ENCODE assay signal across 8 mouse cellular contexts in genomic region chr6:128285792-128286430, GRCm38 (mm10). TPM values are rescaled to one million over a fixed set of nuclear protein-coding genes. Genes with fewer than 3 reads are reported as not detected.
DNase-seq lines count a peak whose midpoint lies in the region; ATAC-seq and TF ChIP-seq lines count a peak whose summit lies in the region.

No protein-coding gene starts in this region.

- H3K27ac ChIP-seq in heart, embryonic 12.5 days (ENCODE audit: poor library complexity, severe bottlenecking): peak overlapping the region; percentile 53
- H3K27ac ChIP-seq in kidney, embryonic 15.5 days: peak overlapping the region; percentile 33; the same call in 1 of the 2 replicates
- peak overlapping the region; percentile 47; the same call in 1 of the 2 replicates for H3K27ac ChIP-seq in lung, embryonic 15.5 days
- no peak overlapping the region for H3K27ac ChIP-seq in cerebellum, adult 2 months (ENCODE audit: insufficient read depth, low read length)

- DNase-seq in WW6 (ENCODE audit: low read depth, low spot score): peak; percentile 76
- DNase-seq in embryo, embryonic 11 days: peak; percentile 85
- DNase-seq in ovary, postnatal 36 days (ENCODE audit: low spot score): peak; percentile 61
- no peak for DNase-seq in cerebellum, adult 2 months

- WGBS in heart, embryonic 12.5 days: 2% methylated on average over 16 of the region's 16 CpGs
- 5% methylated on average over 16 of the region's 16 CpGs for WGBS in kidney, embryonic 15.5 days
- 5% methylated on average over 16 of the region's 16 CpGs for WGBS in lung, embryonic 15.5 days
- 54% methylated on average over 16 of the region's 16 CpGs for WGBS in cerebellum, adult 2 months

- H3K36me3 ChIP-seq in heart, embryonic 12.5 days: no peaks in the 10 kb centered on the region
- no peaks in the 10 kb centered on the region for H3K36me3 ChIP-seq in kidney, embryonic 15.5 days
- H3K36me3 ChIP-seq in lung, embryonic 15.5 days: no peaks in the 10 kb centered on the region

- peak overlapping the region; percentile 43 for H3K4me3 ChIP-seq in heart, embryonic 12.5 days
- peak overlapping the region; percentile 34 for H3K4me3 ChIP-seq in kidney, embryonic 15.5 days (replicated peaks)
- H3K4me3 ChIP-seq in lung, embryonic 15.5 days: peak overlapping the region; percentile 32
- H3K4me3 ChIP-seq in cerebellum, adult 2 months (replicated peaks; ENCODE audit: insufficient read depth, low read depth, low read length): no peak overlapping the region

- ATAC-seq in heart, embryonic 12.5 days (ENCODE audit: insufficient number of reproducible peaks, low FRiP score): peak; percentile 83
- ATAC-seq in kidney, embryonic 15.5 days (replicated peaks; ENCODE audit: low FRiP score): peak; percentile 92
- peak; percentile 83 for ATAC-seq in lung, embryonic 15.5 days (ENCODE audit: borderline replicate concordance, extremely low read depth, low FRiP score, low TSS enrichment)
- ATAC-seq in CD4-positive, CD25-positive, alpha-beta regulatory T cell, adult 4 months: no peak

- H3K27me3 ChIP-seq in heart, embryonic 12.5 days (replicated peaks): no peaks in the 10 kb centered on the region
- no peaks in the 10 kb centered on the region; the same call in 1 of the 2 replicates for H3K27me3 ChIP-seq in kidney, embryonic 15.5 days
- H3K27me3 ChIP-seq in lung, embryonic 15.5 days: no peaks in the 10 kb centered on the region
- H3K27me3 ChIP-seq in cerebellum, adult 2 months (ENCODE audit: control insufficient read depth, insufficient read depth, low read length): no peaks in the 10 kb centered on the region

- H3K9me3 ChIP-seq in heart, embryonic 12.5 days (replicated peaks): no peaks in the 10 kb centered on the region
- no peaks in the 10 kb centered on the region for H3K9me3 ChIP-seq in kidney, embryonic 15.5 days (replicated peaks)
- no peaks in the 10 kb centered on the region for H3K9me3 ChIP-seq in lung, embryonic 15.5 days

- peak overlapping the region; percentile 74 for H3K4me2 ChIP-seq in heart, embryonic 12.5 days
- peak overlapping the region; percentile 63 for H3K4me2 ChIP-seq in kidney, embryonic 15.5 days
- H3K4me2 ChIP-seq in lung, embryonic 15.5 days: peak overlapping the region; percentile 63

- peaks cover 22% of the 10 kb centered on the region for H3K4me1 ChIP-seq in heart, embryonic 12.5 days (replicated peaks)
- H3K4me1 ChIP-seq in kidney, embryonic 15.5 days: peaks cover 24% of the 10 kb centered on the region
- H3K4me1 ChIP-seq in lung, embryonic 15.5 days: peaks cover 25% of the 10 kb centered on the region
- H3K4me1 ChIP-seq in cerebellum, adult 2 months (ENCODE audit: control insufficient read depth, insufficient read depth, low read length): peaks cover 13% of the 10 kb centered on the region

- no peak for TF ChIP-seq CTCF in cerebellum, adult 2 months (IDR thresholded peaks at IDR 0.05; ENCODE audit: borderline replicate concordance, insufficient read depth, low read depth, low read length)

- no peak for TF ChIP-seq POLR2A in cerebellum, adult 2 months (IDR thresholded peaks at IDR 0.05; ENCODE audit: borderline replicate concordance, insufficient read depth, low read length)

- H3K9ac ChIP-seq in heart, embryonic 12.5 days: peak overlapping the region; percentile 58
- peak overlapping the region; percentile 29; the same call in 1 of the 2 replicates for H3K9ac ChIP-seq in kidney, embryonic 15.5 days
- no peak overlapping the region; the same call in 1 of the 2 replicates for H3K9ac ChIP-seq in lung, embryonic 15.5 days

RNA-seq across cellular contexts. Expression of gene Tead4, which starts 14.7 kb away (rescaled TPM):
- 3.3 and 4.0 TPM in 2 replicates for polyA plus RNA-seq in heart, embryonic 12.5 days (2016; fragmentation: Nextera tagmentation; extraction: Ambion mirVana)
- 2.5 and 3.5 TPM in 2 replicates for polyA plus RNA-seq in kidney, embryonic 15.5 days (2015; fragmentation: Nextera tagmentation; extraction: Ambion mirVana)
- polyA plus RNA-seq in lung, embryonic 15.5 days (2015; fragmentation: Nextera tagmentation; extraction: Ambion mirVana): 5.1 and 5.6 TPM in 2 replicates
- polyA plus RNA-seq in cerebellum, adult 2 months (2012; rRNA removed): 4.7 and 5.5 TPM in 2 replicates
- not detected for polyA plus RNA-seq in CD4-positive, CD25-positive, alpha-beta regulatory T cell, adult 4 months (2017; shearing (Covaris generic))

Comparison
In these comparisons a context has a peak if more than half of its experiments do, and no peak if none do; other contexts are left out.
1. DNase-seq: peak in WW6 (single experiment), embryo, embryonic 11 days (single experiment) and ovary, postnatal 36 days (single experiment); none in cerebellum, adult 2 months (0 of 2).
2. Peak in every context shown above with its lines, with median percentiles within 50 percentile points of each other: H3K4me2 ChIP-seq.